Mouse (Mus musculus) R1 (cell line): ENCODE data around the gene Tspear.

Experiments used
- DNase-seq: peaks from one replicate; pipeline ENCODE4 v3.0.0-alpha.2; 2018; ENCODE audit warnings: low read depth, low spot score

Tspear gene

GRCm38 (mm10) chr10:77867546-77867945, 181.2 kb downstream of the Tspear start:
- DNase-seq: no peak

GRCm38 (mm10) chr10:77869651-77870050, 183.3 kb downstream of the Tspear start:
- no peak for DNase-seq

- peak; percentile 25 for DNase-seq
Measured at GRCm38 (mm10) chr10:77878985-77879384, 192.6 kb downstream of the Tspear start.

GRCm38 (mm10) chr10:77880305-77880704, 193.9 kb downstream of the Tspear start:
- DNase-seq: no peak

- DNase-seq: peak; percentile 79
Measured at GRCm38 (mm10) chr10:77882553-77882952, 196.2 kb downstream of the Tspear start.

- peak; percentile 34 for DNase-seq
Measured at GRCm38 (mm10) chr10:77886007-77886747, 199.8 kb downstream of the Tspear start.

- no peak for DNase-seq
Measured at GRCm38 (mm10) chr10:77890987-77891565, 204.7 kb downstream of the Tspear start.

- peak; percentile 11 for DNase-seq
Measured at GRCm38 (mm10) chr10:77895562-77895961, 209.2 kb downstream of the Tspear start.

GRCm38 (mm10) chr10:77900126-77900525, 213.8 kb downstream of the Tspear start:
- no peak for DNase-seq

GRCm38 (mm10) chr10:77900903-77901818, 214.8 kb downstream of the Tspear start:
- no peak for DNase-seq

GRCm38 (mm10) chr10:77901871-77902210, 215.5 kb downstream of the Tspear start:
- DNase-seq: peak; percentile 58

- DNase-seq: peak; percentile 83
Measured at GRCm38 (mm10) chr10:77902211-77902893, 216.0 kb downstream of the Tspear start, which contains the start of gene Lrrc3. Gene Lrrc3 (minus strand): TSS chr10:77902536.

GRCm38 (mm10) chr10:77902894-77903715, 216.7 kb downstream of the Tspear start:
- DNase-seq: peak; percentile 93

- no peak for DNase-seq
Measured at GRCm38 (mm10) chr10:77912605-77913004, 226.2 kb downstream of the Tspear start.

- DNase-seq: no peak
Measured at GRCm38 (mm10) chr10:77913292-77913691, 226.9 kb downstream of the Tspear start.

- DNase-seq: peak; percentile 48
Measured at GRCm38 (mm10) chr10:77916636-77917335, 230.4 kb downstream of the Tspear start.

GRCm38 (mm10) chr10:77921009-77921408, 234.6 kb downstream of the Tspear start:
- no peak for DNase-seq

GRCm38 (mm10) chr10:77922681-77923080, 236.3 kb downstream of the Tspear start:
- no peak for DNase-seq

- DNase-seq: peak; percentile 57
Measured at GRCm38 (mm10) chr10:77926140-77926539, 239.8 kb downstream of the Tspear start.

GRCm38 (mm10) chr10:77927375-77927774, 241.0 kb downstream of the Tspear start:
- no peak for DNase-seq
